Mouse (Mus musculus) layer of hippocampus, adult 18-20 months (tissue): Measurements from ENCODE around the gene Syne1. TPM values are rescaled to one million over a fixed set of nuclear protein-coding genes. Genes with fewer than 3 reads are reported as not detected.

ENCODE experiments used
- DNase-seq, 2 experiments: peaks; one replicate each; pipeline ENCODE4 v3.0.0; 2022; ENCODE audit warnings: low spot score in 2 of 2
- total RNA-seq, 2 experiments: library from RNA; stranded (reverse); gene quantifications; 2 replicates each; pipeline ENCODE4 v1.2.3; 2021

The Syne1 gene
- total RNA-seq, 2 experiments from 2014 or later: 296 to 313 TPM

DNA sequence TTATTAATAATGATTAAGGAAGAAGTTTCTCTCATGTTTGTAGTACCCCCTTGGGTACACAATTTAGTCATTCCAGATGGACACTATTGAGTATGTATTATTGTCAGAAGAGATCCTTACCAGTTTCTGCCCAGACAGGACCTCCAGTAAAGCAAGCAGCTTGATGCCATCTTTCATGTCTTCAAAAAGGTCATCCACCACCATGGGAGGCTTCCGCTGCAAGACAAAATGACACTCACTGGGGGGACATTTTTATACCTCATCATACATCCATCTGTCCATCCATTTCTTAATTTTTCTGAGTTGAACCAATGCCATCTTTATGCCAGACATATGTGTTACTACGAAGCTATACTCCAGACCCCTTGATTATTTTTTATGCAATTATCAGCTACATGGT is 108.3 kb downstream of the Syne1 start:
- DNase-seq: no peak

DNA sequence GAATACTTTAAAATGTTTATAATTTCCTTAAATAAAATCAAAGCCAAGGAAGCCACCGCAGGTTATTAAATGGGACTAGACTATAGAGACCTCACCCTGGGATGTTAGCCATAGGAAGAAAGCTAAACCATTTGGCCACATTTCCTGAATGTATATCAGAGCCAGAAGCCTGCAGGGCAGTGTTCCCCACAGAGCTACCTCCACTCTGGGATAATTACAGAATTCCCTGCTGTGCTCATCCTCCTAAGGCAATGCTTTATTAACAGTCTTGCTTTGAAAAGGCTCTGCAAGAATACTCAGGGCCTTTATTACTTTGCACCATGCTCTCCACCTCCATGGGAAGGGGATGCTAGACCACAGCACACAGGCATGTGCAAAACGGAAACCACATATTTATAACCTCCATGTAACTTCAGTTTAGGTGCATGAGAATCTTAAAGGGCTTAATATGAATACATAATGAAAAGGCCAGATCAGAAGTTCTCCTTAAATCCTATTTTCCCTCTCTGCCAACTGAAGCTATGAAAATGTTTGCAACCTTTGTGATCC is 111.4 kb downstream of the Syne1 start:
- no peak for DNase-seq

DNA sequence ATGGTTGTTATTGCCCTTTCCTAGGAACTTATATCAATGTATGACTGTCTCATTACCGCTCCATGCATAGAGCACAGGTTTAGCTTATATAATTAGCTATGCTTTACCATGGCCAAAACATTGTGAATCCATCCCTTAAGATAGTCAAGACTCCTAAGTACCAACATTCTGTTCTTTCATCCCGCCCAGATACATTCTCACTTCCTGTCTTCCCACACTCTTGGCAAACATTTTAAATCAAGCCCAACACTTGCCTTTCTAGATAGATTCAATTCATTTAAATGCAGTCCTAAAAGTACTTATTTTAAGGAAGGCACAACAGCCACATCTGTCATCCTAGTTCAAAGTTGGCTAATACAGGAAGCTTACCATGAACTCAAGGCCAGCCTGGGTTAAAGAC is 113.5 kb downstream of the Syne1 start:
- DNase-seq: no peak

DNA sequence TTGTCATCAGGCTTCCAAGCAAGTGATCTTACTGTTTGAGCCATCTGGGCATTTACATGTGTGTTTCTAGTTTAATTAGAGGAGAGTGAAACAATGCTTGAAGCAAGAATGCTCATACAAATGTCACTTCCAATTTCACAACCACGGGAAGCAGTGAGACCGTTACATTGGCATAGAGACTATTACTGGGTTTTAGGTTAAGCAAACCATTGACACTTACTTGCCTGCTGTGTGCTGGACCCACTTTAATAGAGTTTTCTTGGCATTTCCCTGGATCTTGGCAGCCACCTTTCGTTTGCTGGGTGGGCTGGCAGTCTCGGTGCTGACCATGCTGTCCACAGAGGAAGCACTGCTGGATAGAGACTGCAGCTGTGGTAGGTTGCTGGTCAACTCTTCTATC is 127.3 kb downstream of the Syne1 start:
- DNase-seq: peak in 1 of 2 experiments; percentile 11

DNA sequence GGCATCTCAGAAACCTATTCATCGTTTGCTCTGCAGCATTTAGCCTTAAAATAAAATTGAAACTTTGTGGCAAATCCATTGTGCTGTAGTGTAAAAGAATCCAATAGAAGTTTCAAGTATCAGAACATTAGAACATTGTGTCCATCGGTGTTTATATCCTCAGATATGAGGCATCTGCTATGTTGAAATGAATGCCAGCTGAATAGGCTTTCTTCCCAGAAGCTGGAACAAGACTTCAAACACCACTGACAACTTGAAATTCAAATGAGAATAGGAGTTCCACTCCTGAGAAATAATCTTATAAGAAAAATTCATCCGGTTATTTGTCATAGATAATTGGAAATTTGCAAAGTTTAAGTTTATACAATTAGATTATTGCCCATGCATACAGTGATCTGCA is 135.6 kb downstream of the Syne1 start:
- peak in 1 of 2 experiments; percentile 50 for DNase-seq

DNA sequence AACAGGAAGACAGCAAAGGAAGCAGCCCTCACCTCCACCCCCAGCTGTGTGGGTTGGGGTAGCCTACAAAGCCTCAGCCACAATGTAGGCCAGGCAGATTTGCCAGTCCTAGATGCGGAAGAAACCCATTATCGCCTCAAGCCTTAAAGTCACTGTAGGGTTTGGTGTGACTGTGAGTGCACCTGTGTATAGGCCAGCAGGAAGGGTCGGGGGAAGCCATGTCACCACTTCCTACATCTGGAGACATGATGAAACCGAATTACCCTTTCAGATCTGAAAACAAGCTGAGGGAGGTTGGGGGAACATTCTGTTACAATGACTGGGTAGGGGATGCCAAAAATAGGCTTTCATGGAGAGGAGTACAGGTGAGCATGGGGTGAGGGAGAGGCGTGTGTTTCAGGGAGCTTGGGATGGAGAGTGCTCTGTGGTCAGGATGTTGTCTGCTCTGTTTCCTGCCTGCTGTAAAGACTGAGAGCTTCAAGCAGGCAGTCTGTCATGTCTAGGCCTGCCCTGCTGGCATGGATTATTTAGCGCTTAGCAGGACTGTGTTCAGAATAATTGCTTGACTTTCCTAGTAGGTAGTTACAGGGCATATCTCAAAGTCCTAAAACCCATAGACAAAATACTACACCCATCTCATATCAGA is 167.0 kb downstream of the Syne1 start:
- no peak for DNase-seq

DNA sequence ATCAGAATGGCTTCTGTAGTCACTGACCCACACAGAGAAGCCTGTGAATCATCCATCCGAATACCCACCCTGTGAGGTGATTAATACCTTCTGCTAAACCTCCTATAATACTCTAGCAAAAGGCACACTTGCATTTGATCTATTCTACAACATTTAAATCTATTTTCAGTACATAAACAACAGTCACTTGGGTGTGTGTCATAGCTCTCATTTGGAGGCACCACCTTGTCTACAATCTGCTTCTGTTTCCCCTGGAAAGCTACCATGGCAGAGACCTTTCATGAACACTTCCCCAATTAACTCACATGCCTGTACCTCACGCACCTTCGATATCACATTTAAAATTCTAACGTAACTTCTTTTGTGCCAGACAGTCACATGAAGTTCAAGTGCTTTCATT is 169.7 kb downstream of the Syne1 start:
- peak in 1 of 2 experiments; percentile 53 for DNase-seq

DNA sequence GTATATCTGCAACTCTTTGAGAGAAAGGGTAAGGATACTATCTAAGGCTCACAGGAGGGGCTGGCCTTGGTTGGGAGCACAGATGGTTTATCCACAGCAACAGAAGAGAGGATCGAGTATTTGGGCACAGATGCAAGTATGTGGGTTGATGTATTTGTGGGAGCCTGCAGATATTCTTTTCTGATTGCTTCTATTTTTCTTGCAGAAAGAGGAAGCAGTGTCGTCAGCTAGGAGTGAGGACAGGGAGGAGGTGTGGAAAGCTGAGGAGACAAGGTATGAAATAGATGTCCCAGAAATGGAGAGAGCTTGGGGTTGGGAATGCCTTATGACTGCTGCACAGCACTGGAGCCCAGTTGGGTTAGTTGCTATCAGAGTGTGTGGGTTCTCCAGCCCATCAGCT is 172.3 kb downstream of the Syne1 start:
- DNase-seq: peak; percentile 64 to 85

DNA sequence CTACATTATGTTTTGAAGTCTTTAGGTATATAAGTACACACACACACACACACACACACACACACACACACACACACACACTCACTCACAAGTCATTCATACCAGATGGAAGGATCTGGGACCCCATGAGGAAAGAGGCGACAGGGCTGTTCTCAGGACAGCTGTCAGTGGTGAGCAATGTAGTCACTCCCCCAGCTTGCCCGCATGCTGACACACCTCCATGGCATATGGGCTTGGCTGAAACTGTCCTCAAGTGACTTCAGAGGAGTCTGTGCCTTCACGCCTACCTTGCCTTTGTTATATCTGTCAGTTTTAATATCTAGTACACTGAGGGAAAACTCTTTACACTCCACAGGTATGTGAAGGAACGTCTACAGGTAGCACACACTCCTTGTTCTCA is 181.7 kb downstream of the Syne1 start:
- peak in 1 of 2 experiments; percentile 66 for DNase-seq

DNA sequence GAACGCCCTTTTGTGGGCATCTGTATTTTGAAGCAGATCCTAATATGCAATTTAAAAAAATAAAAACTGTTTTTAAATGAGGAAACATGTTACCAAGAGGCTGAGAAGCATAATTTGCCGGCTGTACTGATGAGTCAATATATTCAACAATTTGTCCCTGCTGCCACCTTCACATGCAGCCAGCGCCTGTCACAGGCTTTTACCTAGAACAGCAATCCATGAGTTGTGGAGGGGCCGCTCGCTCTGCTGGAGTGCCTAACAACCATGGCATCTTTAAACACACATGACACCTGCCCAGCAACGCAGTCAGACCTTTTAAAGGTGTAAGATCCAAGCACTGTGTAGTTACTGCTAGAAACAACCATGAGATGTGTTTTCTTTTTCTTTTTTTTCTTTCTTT is 183.0 kb downstream of the Syne1 start:
- DNase-seq: peak; percentile 66 to 83

DNA sequence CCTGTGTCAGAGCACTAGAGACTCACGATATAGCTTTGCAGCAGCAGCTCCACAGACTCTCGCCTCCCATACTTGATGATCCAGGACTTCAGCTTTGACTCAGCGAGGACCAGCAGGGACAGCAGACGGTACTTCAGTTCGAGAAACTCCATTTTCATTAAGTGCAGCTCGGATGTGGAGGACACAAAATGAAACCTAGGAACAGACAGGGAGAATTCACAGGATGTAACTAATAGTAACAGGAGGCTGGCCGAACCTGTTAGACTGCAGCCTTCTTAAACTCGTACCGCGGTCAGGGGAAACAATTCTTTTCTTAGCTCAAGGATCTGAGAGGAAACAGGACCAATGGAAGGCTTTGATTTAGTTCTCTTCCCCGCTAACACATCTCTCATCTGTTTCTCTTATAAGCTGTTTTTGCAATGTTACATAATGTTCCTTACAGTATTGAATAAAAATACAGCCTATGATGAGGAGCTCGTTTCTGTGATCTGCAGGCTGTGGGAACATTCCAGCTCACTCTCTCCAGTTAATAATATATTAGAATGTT is 183.7 kb downstream of the Syne1 start:
- DNase-seq: peak; percentile 46 to 69

DNA sequence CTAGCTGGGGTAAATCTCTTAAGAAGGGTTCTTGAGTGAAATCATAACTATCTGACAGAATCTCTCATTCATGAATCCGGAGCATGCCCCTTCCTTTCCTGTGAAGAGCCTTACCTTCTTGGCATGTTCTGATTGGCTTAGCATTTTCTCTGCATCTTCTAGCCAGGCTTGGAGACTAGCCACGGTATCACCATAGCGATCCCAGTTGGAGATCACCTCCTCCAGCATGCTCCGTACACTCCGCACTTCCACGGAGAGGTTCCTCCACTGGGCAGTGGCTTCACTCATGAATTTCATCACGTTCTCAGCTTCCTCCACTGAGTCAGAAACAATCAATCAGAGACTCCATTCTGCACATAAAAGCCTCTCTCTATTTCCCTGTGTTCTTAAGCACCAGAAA is 190.7 kb downstream of the Syne1 start:
- DNase-seq: peak in 1 of 2 experiments; percentile 30

DNA sequence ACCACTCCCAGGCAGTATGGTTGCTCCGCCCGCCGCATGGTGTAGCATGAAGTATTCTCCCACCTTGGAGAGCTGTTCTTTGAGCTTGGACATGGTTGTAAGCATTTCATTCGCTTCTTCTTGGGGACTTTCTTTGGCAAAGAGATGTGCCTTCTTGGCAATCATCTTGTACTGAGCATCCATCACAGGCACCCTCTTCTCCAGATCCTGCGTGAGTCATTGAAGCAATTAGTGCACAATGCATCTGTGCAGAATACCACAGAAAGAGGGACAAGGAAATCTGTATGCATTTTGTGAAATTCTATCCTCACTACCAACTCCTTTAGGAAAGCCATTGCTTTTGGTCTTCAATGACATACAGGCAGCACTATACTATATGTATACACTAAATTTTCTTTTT is 194.7 kb downstream of the Syne1 start:
- DNase-seq: no peak

DNA sequence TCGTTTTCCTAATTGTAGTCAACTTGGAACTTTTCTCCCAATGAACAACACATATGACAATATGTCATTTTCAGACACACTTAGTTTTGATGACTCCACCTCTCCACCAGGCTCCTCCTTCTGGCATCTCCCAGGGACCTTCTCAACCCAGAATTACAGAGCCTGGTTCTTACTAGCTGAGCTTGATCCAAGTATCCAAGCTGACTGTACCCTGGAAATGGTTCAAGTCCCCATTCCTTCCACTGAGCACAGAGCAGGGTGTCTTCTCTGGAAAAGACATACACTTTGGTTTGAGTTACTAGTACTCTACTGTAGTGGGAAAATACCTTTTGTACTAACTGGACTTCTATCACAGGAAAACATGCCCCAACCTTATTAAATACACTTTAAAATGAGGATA is 197.9 kb downstream of the Syne1 start:
- DNase-seq: no peak

DNA sequence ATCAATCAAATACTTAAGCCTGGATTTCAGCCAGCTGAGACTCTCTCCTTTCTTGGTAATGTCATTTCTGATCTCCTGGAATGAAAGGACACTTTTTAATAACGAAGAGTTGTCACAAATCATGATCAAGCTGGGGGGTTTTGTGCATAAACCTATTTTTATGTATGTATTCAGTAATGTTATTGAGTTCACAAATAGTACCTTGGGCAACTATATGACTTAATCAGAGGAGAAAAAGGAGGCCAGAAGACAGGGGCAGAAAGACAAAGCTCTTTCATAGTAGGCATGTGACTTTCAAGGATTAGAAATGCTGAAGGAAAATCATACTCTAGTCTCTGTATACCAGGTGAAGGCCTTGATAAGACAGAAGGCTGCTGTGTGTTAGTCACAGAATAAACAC is 204.4 kb downstream of the Syne1 start:
- DNase-seq: no peak

DNA sequence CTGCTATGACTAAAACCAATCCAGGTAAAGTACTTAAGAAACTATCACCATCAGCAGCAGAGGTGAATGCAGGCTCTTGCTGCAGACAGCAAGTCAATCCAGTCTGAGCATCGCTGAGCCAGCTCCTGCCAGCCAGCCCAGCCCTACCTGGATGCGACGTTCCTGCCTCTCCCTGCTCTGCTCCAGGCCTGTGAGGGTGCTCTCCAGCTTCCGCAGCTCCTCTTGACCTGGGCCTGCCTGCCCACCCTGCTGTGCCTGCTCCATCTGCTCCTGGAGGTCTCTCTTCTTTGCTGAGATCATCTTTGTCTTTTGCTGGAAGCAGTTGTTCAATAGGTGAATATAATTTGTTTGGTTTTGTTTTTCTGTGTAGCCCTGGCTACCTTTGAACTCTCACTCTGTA is 208.1 kb downstream of the Syne1 start:
- DNase-seq: no peak

DNA sequence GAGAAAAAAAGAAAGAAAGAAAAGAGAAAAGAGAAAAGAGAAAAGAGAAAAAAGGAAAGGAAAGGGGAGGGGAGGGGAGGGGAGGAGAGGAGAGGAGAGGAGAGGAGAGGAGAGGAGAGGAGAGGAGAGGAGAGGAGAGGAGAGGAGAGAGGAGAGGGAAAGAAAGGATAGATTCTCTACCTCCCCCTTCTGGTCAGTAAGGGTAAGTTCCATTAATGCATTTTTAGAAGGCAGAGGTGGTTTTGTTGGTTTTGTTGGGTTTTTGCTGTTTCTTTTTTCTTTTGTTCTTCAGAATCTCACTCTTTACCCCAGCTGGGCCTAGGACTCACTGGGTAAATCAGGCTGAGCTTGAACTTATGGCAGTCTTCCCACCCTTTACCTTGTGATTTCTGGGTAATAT is 214.9 kb downstream of the Syne1 start:
- no peak for DNase-seq

DNA sequence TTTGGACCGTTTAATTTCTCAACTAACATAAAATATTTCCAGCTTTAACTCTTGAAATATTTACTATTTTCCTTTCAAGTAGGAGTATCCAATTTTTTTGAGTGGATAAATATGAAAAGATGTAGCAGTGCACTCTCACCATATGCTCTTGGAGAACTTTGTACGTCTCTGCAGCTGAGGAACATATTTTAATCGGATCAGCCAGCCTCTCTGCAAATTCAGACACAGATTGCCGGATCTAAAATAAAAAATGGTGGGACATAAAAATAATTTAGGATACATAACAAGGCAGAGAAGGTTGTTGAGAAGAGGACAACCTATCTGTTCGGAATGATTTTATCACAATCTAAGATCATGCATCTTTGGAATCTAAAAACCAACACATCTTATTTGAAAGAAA is 218.5 kb downstream of the Syne1 start:
- DNase-seq: peak in 1 of 2 experiments; percentile 69

DNA sequence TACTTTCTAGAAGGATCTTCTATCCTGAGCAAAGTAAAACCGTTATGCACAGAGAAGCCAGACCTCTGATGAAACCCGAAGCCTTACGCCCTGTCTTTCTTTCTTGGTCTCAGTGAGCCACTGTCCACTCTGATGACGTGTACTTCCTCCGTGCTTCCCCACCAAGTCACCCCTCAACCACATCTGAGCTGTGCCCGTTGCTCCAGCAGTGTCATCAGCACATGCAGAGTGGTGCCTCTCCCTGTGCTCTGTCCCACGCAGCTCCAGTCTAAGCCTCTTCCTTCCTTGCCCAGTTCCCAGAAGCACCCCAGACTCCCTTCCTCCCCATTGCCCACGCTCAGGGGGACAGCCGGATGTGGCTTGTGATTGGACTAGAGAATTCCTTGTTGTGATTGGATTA is 224.6 kb downstream of the Syne1 start:
- no peak for DNase-seq

DNA sequence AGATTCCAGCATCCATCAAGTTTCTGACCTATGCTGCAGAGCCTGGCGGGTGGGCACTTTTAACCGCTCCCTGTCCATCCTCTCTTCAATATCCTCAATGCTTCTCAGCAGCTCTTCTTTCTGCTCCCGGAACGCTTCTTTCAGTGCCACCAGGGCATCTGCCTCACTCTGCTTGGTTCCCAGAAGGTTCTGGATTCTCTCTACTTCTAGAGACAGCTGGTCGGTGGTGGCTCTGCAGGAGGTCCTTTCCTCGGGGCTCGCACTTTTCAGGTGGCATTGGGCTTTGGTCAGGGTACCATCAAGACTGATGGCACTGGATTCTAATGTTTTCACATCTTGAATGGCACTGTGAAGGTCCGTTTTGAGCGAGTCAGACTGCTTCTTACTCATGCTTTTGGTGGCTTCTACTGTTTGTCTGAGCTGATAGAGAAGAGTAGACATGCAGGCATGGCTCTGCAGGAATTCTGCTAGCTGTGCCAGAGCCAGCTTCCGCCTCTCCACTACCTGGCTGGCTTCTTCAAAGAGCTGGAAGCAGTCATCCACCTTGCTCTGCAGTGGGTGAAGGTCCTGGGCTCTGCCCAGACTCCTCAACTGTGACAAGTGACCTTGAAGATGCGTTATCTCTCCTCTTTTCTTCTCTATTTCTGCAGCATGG is 227.4 kb downstream of the Syne1 start:
- no peak for DNase-seq

DNA sequence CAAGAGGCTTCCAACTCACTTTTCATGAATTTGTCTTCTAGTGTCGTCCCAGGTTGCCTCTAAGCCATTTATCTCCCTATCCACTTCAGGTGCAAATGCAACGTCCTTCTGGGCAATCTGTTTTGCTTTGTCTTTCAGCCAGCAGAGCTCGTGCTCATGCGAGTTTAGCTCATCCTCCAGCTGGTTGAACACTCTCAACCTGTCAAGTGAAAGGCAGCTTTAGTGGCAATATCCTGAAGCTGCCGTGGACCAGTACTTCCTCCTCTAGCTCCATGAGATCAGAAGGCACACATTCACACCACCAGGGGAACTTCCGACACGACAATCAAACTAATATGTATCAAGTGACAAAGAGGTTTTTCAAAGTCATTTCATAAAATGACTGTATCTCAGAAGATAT is 228.7 kb downstream of the Syne1 start:
- no peak for DNase-seq

DNA sequence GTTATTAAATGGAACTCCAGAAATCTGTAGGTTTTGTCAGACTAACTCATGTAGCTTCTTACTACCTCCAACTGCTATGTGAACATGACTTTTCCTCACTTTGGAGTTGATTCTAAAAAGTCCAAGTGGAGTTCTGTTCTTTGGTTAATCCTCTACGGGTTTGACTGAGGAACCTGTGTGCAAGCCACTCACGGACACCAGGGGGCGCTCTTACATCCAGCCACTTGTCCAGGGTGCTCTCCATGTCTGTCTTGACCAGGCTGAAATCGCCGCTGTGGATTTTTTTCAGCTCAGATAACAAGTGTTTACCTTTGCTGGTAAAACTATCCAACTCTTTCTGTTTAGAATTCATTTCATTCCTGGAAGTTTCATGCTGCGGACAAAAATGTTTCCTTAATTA is 233.7 kb downstream of the Syne1 start:
- peak in 1 of 2 experiments; percentile 82 for DNase-seq

DNA sequence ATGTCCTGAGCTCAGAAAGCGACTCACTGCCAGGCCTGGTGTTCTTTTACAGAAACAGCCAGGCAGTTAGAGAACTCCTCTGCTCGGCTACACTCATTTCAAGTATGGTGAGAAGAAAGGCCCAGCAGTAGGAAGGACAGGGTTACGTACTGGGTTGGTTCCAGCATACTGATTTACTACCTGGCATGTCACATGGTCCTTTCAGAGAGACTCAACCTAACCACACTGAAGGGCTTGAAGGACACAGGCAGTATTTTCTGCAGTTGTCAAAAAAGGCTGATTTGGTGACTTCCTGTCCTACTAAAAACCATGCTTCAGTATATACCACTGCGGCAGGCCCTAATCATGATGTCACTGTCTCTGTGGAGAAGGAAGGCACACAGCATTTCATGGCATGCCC is 238.8 kb downstream of the Syne1 start:
- no peak for DNase-seq
